Mouse (Mus musculus): ENCODE results near the gene Srgap1. TPM values are rescaled to one million over a fixed set of nuclear protein-coding genes. Genes with fewer than 3 reads are reported as not detected.
"Not testable (repeated sequence)": the region's sequence is repeated elsewhere in the genome, so short reads cannot be mapped to it uniquely, and the experiment has no call there.

Gene Srgap1
- total and polyA plus RNA-seq, 3 experiments, result 0.22 TPM; not detected in 2

DNA sequence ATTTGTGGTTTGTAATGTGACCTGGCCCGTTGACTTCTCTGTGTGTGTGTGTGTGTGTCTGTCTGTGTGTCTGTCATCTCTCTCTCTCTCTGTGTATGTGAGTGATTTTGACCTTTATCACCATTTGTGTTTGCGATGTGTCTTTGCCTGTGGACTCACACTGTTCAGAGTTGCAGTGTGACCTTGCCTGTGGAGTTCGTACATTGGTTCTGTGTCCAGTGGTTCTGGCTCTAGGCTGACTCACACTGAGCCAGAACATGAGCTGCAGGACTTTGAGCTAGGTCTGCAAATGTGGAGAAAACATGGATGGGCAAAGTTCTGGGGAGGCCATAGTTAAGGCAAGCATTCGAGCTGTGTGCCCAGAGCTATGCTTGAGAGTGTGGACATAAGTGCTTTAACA, 273.3 kb downstream of the Srgap1 start:
- Histone ChIP-seq H3K4me1 (ENCODE audit: insufficient read depth, low read depth, low read length) (no peaks in the 10 kb centered on the region), H3K36me3 (replicated peaks) (no peaks in the 10 kb centered on the region), H3K27me3 (ENCODE audit: insufficient read depth, low read length) (no peaks in the 10 kb centered on the region), H3K9me3 (replicated peaks) (peaks cover 12% of the 10 kb centered on the region; the same call in 1 of the 2 replicates), H3K4me3 (ENCODE audit: low read depth, low read length) (no peak overlapping the region)
- ATAC-seq (ENCODE audit: extremely low read depth, insufficient number of reproducible peaks, low FRiP score, poor library complexity, severe bottlenecking), result no peak
- no peak for DNase-seq (ENCODE audit: low spot score)
- TF ChIP-seq TAL1 (conservative IDR thresholded peaks at IDR 0.05; ENCODE audit: low read depth, low read length) (no peak), CTCF (IDR thresholded peaks at IDR 0.05; ENCODE audit: low read depth, low read length) (no peak), POLR2AphosphoS5 (IDR thresholded peaks at IDR 0.05; ENCODE audit: insufficient replicate concordance, low read depth, low read length) (no peak), GATA1 (IDR thresholded peaks at IDR 0.05; ENCODE audit: borderline replicate concordance, low read length) (no peak), GATA2 (IDR thresholded peaks at IDR 0.05; ENCODE audit: borderline replicate concordance, low read depth, low read length) (no peak)

DNA sequence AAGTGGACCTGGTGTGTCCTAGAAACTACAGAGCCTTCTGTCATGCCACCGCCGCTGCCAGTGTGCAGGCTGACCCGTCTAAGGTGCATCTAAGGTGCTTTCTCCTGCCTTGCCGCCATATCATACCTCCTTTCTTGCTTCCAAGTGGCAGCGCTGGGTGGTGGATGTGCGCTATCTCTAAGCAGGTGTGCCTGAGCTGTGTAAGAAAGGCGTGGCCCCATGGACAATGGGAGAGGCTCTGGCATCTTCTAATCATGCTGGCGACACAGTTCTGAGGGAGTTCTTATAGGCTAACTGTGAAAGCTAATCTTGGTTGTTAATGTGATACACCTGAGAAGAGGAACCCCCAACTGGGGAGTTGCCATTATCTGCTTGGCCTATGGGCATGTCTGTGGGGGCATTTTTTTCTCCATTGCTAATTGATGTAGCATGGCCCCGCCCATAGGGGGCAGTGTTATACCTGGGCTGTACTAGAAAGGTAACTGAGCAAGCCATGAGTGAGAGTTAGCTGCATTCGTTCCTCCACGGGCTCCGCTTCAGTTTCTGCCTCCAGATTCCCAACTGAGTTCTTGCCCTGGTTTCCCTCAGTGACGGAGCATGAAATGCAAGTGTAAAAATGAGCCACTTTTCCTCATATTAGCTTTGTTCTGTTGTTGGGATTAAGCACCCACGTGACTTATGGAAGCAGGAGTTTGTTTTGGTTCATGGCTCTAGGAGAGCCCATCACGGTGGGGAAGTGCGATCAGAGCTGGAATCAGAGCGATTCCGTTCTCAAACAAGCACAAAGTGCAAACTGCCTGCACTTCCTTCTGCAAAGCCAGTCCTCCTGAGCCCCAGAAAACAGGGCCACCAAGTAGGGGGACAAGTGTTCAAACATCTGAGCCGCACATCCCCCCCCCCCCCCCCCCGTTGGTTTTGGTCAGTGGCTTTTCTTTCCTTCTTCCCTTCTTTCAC, 276.2 kb downstream of the Srgap1 start:
- no peak overlapping the region for H3K4me3 ChIP-seq (ENCODE audit: low read depth, low read length)
- H3K36me3 ChIP-seq (replicated peaks), result no peaks in the 10 kb centered on the region
- H3K4me1 ChIP-seq (ENCODE audit: insufficient read depth, low read depth, low read length), result no peaks in the 10 kb centered on the region
- no peak for TF ChIP-seq TAL1 (conservative IDR thresholded peaks at IDR 0.05; ENCODE audit: low read depth, low read length)
- TF ChIP-seq CTCF (IDR thresholded peaks at IDR 0.05; ENCODE audit: low read depth, low read length), result no peak
- no peak for TF ChIP-seq GATA2 (IDR thresholded peaks at IDR 0.05; ENCODE audit: borderline replicate concordance, low read depth, low read length)
- TF ChIP-seq GATA1 (IDR thresholded peaks at IDR 0.05; ENCODE audit: borderline replicate concordance, low read length), result no peak
- no peak for TF ChIP-seq POLR2AphosphoS5 (IDR thresholded peaks at IDR 0.05; ENCODE audit: insufficient replicate concordance, low read depth, low read length)
- H3K9me3 ChIP-seq (replicated peaks), result peaks cover 2% of the 10 kb centered on the region; the same call in 1 of the 2 replicates
- no peak for DNase-seq (ENCODE audit: low spot score)
- H3K27me3 ChIP-seq (ENCODE audit: insufficient read depth, low read length), result no peaks in the 10 kb centered on the region
- ATAC-seq (ENCODE audit: extremely low read depth, insufficient number of reproducible peaks, low FRiP score, poor library complexity, severe bottlenecking), result no peak

GRCm38 (mm10) chr10:121769711-121770110, 277.4 kb downstream of the Srgap1 start:
- peaks cover 2% of the 10 kb centered on the region; the same call in 1 of the 2 replicates for H3K9me3 ChIP-seq (replicated peaks)
- no peaks in the 10 kb centered on the region for H3K36me3 ChIP-seq (replicated peaks)
- TF ChIP-seq TAL1 (conservative IDR thresholded peaks at IDR 0.05; ENCODE audit: low read depth, low read length) (no peak), CTCF (IDR thresholded peaks at IDR 0.05; ENCODE audit: low read depth, low read length) (no peak), POLR2AphosphoS5 (IDR thresholded peaks at IDR 0.05; ENCODE audit: insufficient replicate concordance, low read depth, low read length) (no peak), GATA2 (IDR thresholded peaks at IDR 0.05; ENCODE audit: borderline replicate concordance, low read depth, low read length) (no peak), GATA1 (IDR thresholded peaks at IDR 0.05; ENCODE audit: borderline replicate concordance, low read length) (no peak)
- ATAC-seq (ENCODE audit: extremely low read depth, insufficient number of reproducible peaks, low FRiP score, poor library complexity, severe bottlenecking) (no peak), DNase-seq (ENCODE audit: low spot score) (no peak)
- no peaks in the 10 kb centered on the region for H3K4me1 ChIP-seq (ENCODE audit: insufficient read depth, low read depth, low read length)
- H3K4me3 ChIP-seq (ENCODE audit: low read depth, low read length), result no peak overlapping the region
- no peaks in the 10 kb centered on the region for H3K27me3 ChIP-seq (ENCODE audit: insufficient read depth, low read length)

DNA sequence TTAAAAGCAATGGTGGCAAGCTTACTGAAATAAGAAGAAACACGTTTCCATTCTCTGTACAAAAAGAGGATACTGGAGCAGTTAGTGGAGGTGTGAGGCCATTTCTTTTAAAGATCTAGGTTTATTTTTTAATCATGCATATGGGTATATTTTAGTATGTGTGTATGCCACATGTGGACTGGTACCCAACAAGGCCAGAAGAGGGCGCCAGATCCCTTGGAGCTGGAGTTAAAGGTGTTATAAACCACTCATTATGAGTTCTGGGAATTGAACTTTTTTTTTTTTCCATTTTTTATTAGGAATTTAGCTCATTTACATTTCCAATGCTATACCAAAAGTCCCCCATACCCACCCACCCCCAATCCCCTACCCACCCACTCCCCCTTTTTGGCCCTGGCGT, 279.8 kb downstream of the Srgap1 start:
- H3K9me3 ChIP-seq (replicated peaks); H3K27me3 ChIP-seq (ENCODE audit: insufficient read depth, low read length); ATAC-seq (ENCODE audit: extremely low read depth, insufficient number of reproducible peaks, low FRiP score, poor library complexity, severe bottlenecking); H3K4me1 ChIP-seq (ENCODE audit: insufficient read depth, low read depth, low read length); DNase-seq (ENCODE audit: low spot score); H3K4me3 ChIP-seq (ENCODE audit: low read depth, low read length); H3K36me3 ChIP-seq (replicated peaks): not testable (repeated sequence)

- TF ChIP-seq CTCF (IDR thresholded peaks at IDR 0.05; ENCODE audit: low read depth, low read length) (no peak), GATA1 (IDR thresholded peaks at IDR 0.05; ENCODE audit: borderline replicate concordance, low read length) (no peak), GATA2 (IDR thresholded peaks at IDR 0.05; ENCODE audit: borderline replicate concordance, low read depth, low read length) (no peak), POLR2AphosphoS5 (IDR thresholded peaks at IDR 0.05; ENCODE audit: insufficient replicate concordance, low read depth, low read length) (no peak)
- no peak for ATAC-seq (ENCODE audit: extremely low read depth, insufficient number of reproducible peaks, low FRiP score, poor library complexity, severe bottlenecking)
- H3K4me1 ChIP-seq (ENCODE audit: insufficient read depth, low read depth, low read length), result no peaks in the 10 kb centered on the region
These were observed 281.7 kb downstream of the Srgap1 start for GRCm38 (mm10) chr10:121765174-121766057.

More at GRCm38 (mm10) chr10:121765174-121766057, 281.7 kb downstream of the Srgap1 start:
- Histone ChIP-seq H3K27me3 (ENCODE audit: insufficient read depth, low read length) (no peaks in the 10 kb centered on the region), H3K36me3 (replicated peaks) (no peaks in the 10 kb centered on the region), H3K9me3 (replicated peaks) (peaks cover 3% of the 10 kb centered on the region; the same call in 1 of the 2 replicates), H3K4me3 (ENCODE audit: low read depth, low read length) (no peak overlapping the region)
- DNase-seq (ENCODE audit: low spot score), result no peak

Measured in G1E (cell line).